Mouse (Mus musculus) MEL (cell line): ENCODE data around the gene Olfr525. TPM values are rescaled to one million over a fixed set of nuclear protein-coding genes. Genes with fewer than 3 reads are reported as not detected.

Experiments used
- DNase-seq: peaks from one replicate; pipeline ENCODE4 v3.0.0; 2011; ENCODE audit warnings: low read depth, low spot score
- H3K27ac ChIP-seq: 2 replicates; pipeline ENCODE4 v1.5.1; 2012; ENCODE audit warnings: low read depth, mild to moderate bottlenecking, control low read depth, low read length, moderate library complexity; ENCODE audit not compliant: control insufficient read depth
- H3K27me3 ChIP-seq, 2 experiments: fragments of 150-350 bp in 1 of 2; sonication (generic) in 1 of 2; 2 replicates each; pipeline ENCODE4 v1.6.1; 2012; ENCODE audit warnings: low read length in 2 of 2, mild to moderate bottlenecking in 2 of 2, improper control_type of control experiment in 1 of 2, moderate library complexity in 1 of 2; ENCODE audit not compliant: insufficient read depth in 2 of 2, control insufficient read depth in 1 of 2
- H3K36me3 ChIP-seq, 2 experiments: 2 replicates each; pipeline ENCODE4 v1.6.1; 2012 to 2014; ENCODE audit warnings: low read length in 2 of 2, improper control_type of control experiment in 1 of 2, inconsistent platforms in 1 of 2, mild to moderate bottlenecking in 1 of 2; ENCODE audit not compliant: insufficient read depth in 2 of 2, control insufficient read depth in 1 of 2
- H3K4me1 ChIP-seq, 2 experiments: fragments of 150-350 bp in 1 of 2; sonication (generic) in 1 of 2; 2 replicates each; pipeline ENCODE4 v1.6.1; 2012; ENCODE audit warnings: low read length in 2 of 2, improper control_type of control experiment in 1 of 2, mild to moderate bottlenecking in 1 of 2; ENCODE audit not compliant: insufficient read depth in 2 of 2, control insufficient read depth in 1 of 2
- H3K4me3 ChIP-seq, 2 experiments: fragments of 150-350 bp in 1 of 2; sonication (generic) in 1 of 2; 2 replicates each; pipeline ENCODE4 v1.5.1; 2012; ENCODE audit warnings: low read depth in 2 of 2, low read length in 2 of 2, mild to moderate bottlenecking in 2 of 2, moderate library complexity in 2 of 2, control low read depth in 1 of 2, improper control_type of control experiment in 1 of 2; ENCODE audit not compliant: control insufficient read depth in 1 of 2, insufficient read depth in 1 of 2
- H3K79me2 ChIP-seq: 2 replicates; pipeline ENCODE4 v1.6.1; 2012; ENCODE audit warnings: mild to moderate bottlenecking, low read length, moderate library complexity; ENCODE audit not compliant: control insufficient read depth, poor library complexity, insufficient read depth
- H3K9ac ChIP-seq: 2 replicates; pipeline ENCODE4 v1.6.1; 2012; ENCODE audit warnings: low read depth, mild to moderate bottlenecking, control low read depth, low read length, moderate library complexity; ENCODE audit not compliant: control insufficient read depth, poor library complexity, severe bottlenecking
- H3K9me3 ChIP-seq: fragments of 150-350 bp; sonication (generic); replicated peaks from 2 replicates; pipeline ENCODE4 v1.6.1; 2012; ENCODE audit warnings: mild to moderate bottlenecking, low read length, improper control_type of control experiment, moderate library complexity; ENCODE audit not compliant: insufficient read depth
- BHLHE40 ChIP-seq: IDR thresholded peaks from 2 replicates; pipeline ENCODE4 v1.6.1; 2012; ENCODE audit warnings: low read depth, mild to moderate bottlenecking, inconsistent platforms, low read length, improper control_type of control experiment, borderline replicate concordance
- CHD2 ChIP-seq: IDR thresholded peaks from 2 replicates; pipeline ENCODE4 v1.6.1; 2011; ENCODE audit warnings: low read length, improper control_type of control experiment
- CTCF ChIP-seq, 3 experiments: IDR thresholded peaks in 2 of 3; conservative IDR thresholded peaks in 1 of 3; 2 replicates each; pipeline ENCODE4 v1.5.1; 2011 to 2012; ENCODE audit warnings: low read length in 3 of 3, low read depth in 2 of 3, mild to moderate bottlenecking in 2 of 3, improper control_type of control experiment in 1 of 3, inconsistent platforms in 1 of 3, mixed read lengths in 1 of 3, moderate library complexity in 1 of 3; ENCODE audit not compliant: control insufficient read depth in 1 of 3, insufficient read depth in 1 of 3, poor library complexity in 1 of 3, severe bottlenecking in 1 of 3
- GABPA ChIP-seq: IDR thresholded peaks from 2 replicates; pipeline ENCODE4 v1.6.1; 2012; ENCODE audit warnings: low read depth, mild to moderate bottlenecking, inconsistent platforms, low read length, improper control_type of control experiment, moderate library complexity
- HCFC1 ChIP-seq: IDR thresholded peaks from 2 replicates; pipeline ENCODE4 v1.6.1; 2012; ENCODE audit warnings: low read depth, mild to moderate bottlenecking, inconsistent platforms, low read length, improper control_type of control experiment, moderate library complexity
- KAT2A ChIP-seq: conservative IDR thresholded peaks from 2 replicates; pipeline ENCODE4 v1.6.1; 2012; ENCODE audit warnings: low read depth, low read length, improper control_type of control experiment, inconsistent platforms
- MAX ChIP-seq: IDR thresholded peaks from 2 replicates; pipeline ENCODE4 v1.6.1; 2011; ENCODE audit warnings: low read length, improper control_type of control experiment
- MEF2A ChIP-seq: IDR thresholded peaks from 2 replicates; pipeline ENCODE4 v1.6.1; 2014; ENCODE audit warnings: low read depth, mild to moderate bottlenecking, inconsistent platforms, low read length, improper control_type of control experiment; ENCODE audit not compliant: poor library complexity, insufficient replicate concordance, severe bottlenecking; ENCODE audit errors: extremely low read depth
- MXI1 ChIP-seq: IDR thresholded peaks from 2 replicates; pipeline ENCODE4 v1.6.1; 2011; ENCODE audit warnings: mild to moderate bottlenecking, low read depth, low read length, improper control_type of control experiment
- MYB ChIP-seq: IDR thresholded peaks from 2 replicates; pipeline ENCODE4 v1.6.1; 2011; ENCODE audit warnings: mild to moderate bottlenecking, low read depth, low read length, improper control_type of control experiment
- MYC ChIP-seq: IDR thresholded peaks from 2 replicates; pipeline ENCODE4 v1.6.1; 2011; ENCODE audit warnings: low read depth, mild to moderate bottlenecking, low read length, improper control_type of control experiment, moderate library complexity
- NELFE ChIP-seq: IDR thresholded peaks from 2 replicates; pipeline ENCODE4 v1.6.1; 2011; ENCODE audit warnings: low read depth, low read length, improper control_type of control experiment
- NRF1 ChIP-seq: IDR thresholded peaks from 2 replicates; pipeline ENCODE4 v1.6.1; 2014; ENCODE audit warnings: low read depth, mild to moderate bottlenecking, inconsistent platforms, low read length, improper control_type of control experiment, moderate library complexity; ENCODE audit not compliant: poor library complexity, insufficient read depth, severe bottlenecking
- POLR2A ChIP-seq, 2 experiments: IDR thresholded peaks; 2 replicates each; pipeline ENCODE4 v1.6.1; 2011 to 2012; ENCODE audit warnings: low read length in 2 of 2, mild to moderate bottlenecking in 2 of 2, control low read depth in 1 of 2, improper control_type of control experiment in 1 of 2, low read depth in 1 of 2, moderate library complexity in 1 of 2; ENCODE audit not compliant: control insufficient read depth in 1 of 2, insufficient read depth in 1 of 2, poor library complexity in 1 of 2
- SMC3 ChIP-seq: IDR thresholded peaks from 2 replicates; pipeline ENCODE4 v1.6.1; 2011; ENCODE audit warnings: low read depth, low read length, improper control_type of control experiment
- TAL1 ChIP-seq: IDR thresholded peaks from 2 replicates; pipeline ENCODE4 v1.6.1; 2012; ENCODE audit warnings: mild to moderate bottlenecking, inconsistent platforms, low read length, moderate library complexity, mixed read lengths
- TBP ChIP-seq: IDR thresholded peaks from 2 replicates; pipeline ENCODE4 v1.8.0; 2011; ENCODE audit warnings: low read depth, low read length, improper control_type of control experiment
- USF1 ChIP-seq: IDR thresholded peaks from 2 replicates; pipeline ENCODE4 v1.6.1; 2014; ENCODE audit warnings: low read depth, mild to moderate bottlenecking, inconsistent platforms, low read length, improper control_type of control experiment, moderate library complexity
- USF2 ChIP-seq, 2 experiments: IDR thresholded peaks; 2 replicates each; pipeline ENCODE4 v1.6.1; 2011 to 2012; ENCODE audit warnings: improper control_type of control experiment in 2 of 2, low read length in 2 of 2, borderline replicate concordance in 1 of 2, inconsistent platforms in 1 of 2, low read depth in 1 of 2, mild to moderate bottlenecking in 1 of 2; ENCODE audit not compliant: insufficient read depth in 1 of 2
- polyA plus RNA-seq, 2 experiments: library from polyadenylated mRNA; stranded (reverse) in 1 of 2; unstranded in 1 of 2; fragments of >175 nt in 1 of 2; fragments of >200 nt in 1 of 2; gene quantifications; 2 replicates each; pipeline versions ENCODE4 v1.2.1 to v1.2.4; 2012; ENCODE audit warnings: low replicate concordance in 2 of 2, low read depth in 1 of 2; ENCODE audit not compliant: insufficient read length in 2 of 2, insufficient read depth in 1 of 2, missing spikeins in 1 of 2
- total RNA-seq: library from RNA; depleted of rRNA; stranded (reverse); fragments of 300-350 nt; gene quantifications from 2 replicates; pipeline ENCODE4 v1.2.3, GENCODE M21; 2012; rRNA removed

Gene Olfr525
- total and polyA plus RNA-seq, 3 experiments, result 0.01 TPM; not detected in 2

- Histone ChIP-seq H3K79me2 (no peaks in the 10 kb centered on the region), H3K27me3 (no peaks in the 10 kb centered on the region), H3K4me1 (no peaks in the 10 kb centered on the region), H3K4me3 (no peak overlapping the region), H3K27ac (no peak overlapping the region), H3K36me3 (no peaks in the 10 kb centered on the region), H3K9ac (no peak overlapping the region), H3K9me3 (no peaks in the 10 kb centered on the region)
- TF ChIP-seq TBP (no peak), GABPA (no peak), SMC3 (no peak), CHD2 (no peak), KAT2A (no peak), MYB (no peak), CTCF (IDR thresholded peaks at IDR 0.05 in 2 of 3, conservative IDR thresholded peaks at IDR 0.05 in 1 of 3; ENCODE audit: control insufficient read depth in 1 of 3, insufficient read depth in 1 of 3, low read depth in 2 of 3, low read length in 3 of 3, poor library complexity in 1 of 3, severe bottlenecking in 1 of 3) (no peak), NELFE (no peak), MAX (no peak), USF1 (no peak), POLR2A (IDR thresholded peaks at IDR 0.05; ENCODE audit: control insufficient read depth in 1 of 2, insufficient read depth in 1 of 2, low read depth in 1 of 2, low read length in 2 of 2, poor library complexity in 1 of 2) (no peak), USF2 (IDR thresholded peaks at IDR 0.05; ENCODE audit: borderline replicate concordance in 1 of 2, insufficient read depth in 1 of 2, low read depth in 1 of 2, low read length in 2 of 2) (no peak), TAL1 (no peak), NRF1 (no peak), HCFC1 (no peak), MXI1 (no peak), MEF2A (no peak), BHLHE40 (no peak), MYC (no peak)
- DNase-seq, result no peak
Measured at GRCm38 (mm10) chr7:140376911-140377310, 56.3 kb downstream of the Olfr525 start.

Other genes starting within 250 kb of the Olfr525 start
- gene Caly, start 238.3 kb upstream of the Olfr525 start, total RNA-seq, result not detected in 2 replicates
- gene Caly, start 238.3 kb upstream of the Olfr525 start, polyA plus RNA-seq, result under 1 TPM in 1 of 2 experiments, not detected in 1; 0.11 TPM
- not detected in 2 replicates for gene Prap1, start 227.5 kb upstream of the Olfr525 start, total RNA-seq
- gene Prap1, start 227.5 kb upstream of the Olfr525 start, polyA plus RNA-seq, result not detected
- 0.36 and 1.1 TPM in 2 replicates for gene Fuom, start 218.4 kb upstream of the Olfr525 start, total RNA-seq
- gene Fuom, start 218.4 kb upstream of the Olfr525 start, polyA plus RNA-seq, result 10 to 100 TPM in 1 of 2 experiments, not detected in 1; 10.9 TPM
- 0.29 TPM in 1 of 2 replicates, not detected in the other for gene Paox, start 205.1 kb upstream of the Olfr525 start, total RNA-seq
- under 1 TPM in 1 of 2 experiments, not detected in 1; 0.25 TPM for gene Paox, start 205.1 kb upstream of the Olfr525 start, polyA plus RNA-seq
- 22.8 and 30.3 TPM in 2 replicates for gene Echs1, start 204.4 kb upstream of the Olfr525 start, total RNA-seq
- gene Echs1, start 204.4 kb upstream of the Olfr525 start, polyA plus RNA-seq, result 10 to 100 TPM in 1 of 2 experiments, not detected in 1; 47.7 TPM
- 10.8 and 18.1 TPM in 2 replicates for gene Mtg1, start 183.3 kb upstream of the Olfr525 start, total RNA-seq
- gene Mtg1, start 183.3 kb upstream of the Olfr525 start, polyA plus RNA-seq, result 10 to 100 TPM in 1 of 2 experiments, not detected in 1; 38.1 TPM
- gene Sprn, start 166.0 kb upstream of the Olfr525 start, total RNA-seq, result not detected in 2 replicates
- not detected for gene Sprn, start 166.0 kb upstream of the Olfr525 start, polyA plus RNA-seq
- gene Olfr522, start 156.1 kb upstream of the Olfr525 start, total RNA-seq, result not detected in 2 replicates
- not detected for gene Olfr522, start 156.1 kb upstream of the Olfr525 start, polyA plus RNA-seq
- gene Olfr523, start 147.6 kb upstream of the Olfr525 start, total RNA-seq, result not detected in 2 replicates
- gene Olfr523, start 147.6 kb upstream of the Olfr525 start, polyA plus RNA-seq, result not detected
- gene Olfr524, start 114.9 kb upstream of the Olfr525 start, total RNA-seq, result not detected in 2 replicates
- gene Olfr524, start 114.9 kb upstream of the Olfr525 start, polyA plus RNA-seq, result not detected
- not detected in 2 replicates for gene Cd163l1, start 102.6 kb upstream of the Olfr525 start, total RNA-seq
- not detected for gene Cd163l1, start 102.6 kb upstream of the Olfr525 start, polyA plus RNA-seq
- gene 5830411N06Rik, start 73.6 kb upstream of the Olfr525 start, total RNA-seq, result not detected in 2 replicates
- not detected for gene 5830411N06Rik, start 73.6 kb upstream of the Olfr525 start, polyA plus RNA-seq
- gene Olfr527, start 13.2 kb downstream of the Olfr525 start, total RNA-seq, result not detected in 2 replicates
- gene Olfr527, start 13.2 kb downstream of the Olfr525 start, polyA plus RNA-seq, result not detected
- gene Olfr60, start 40.8 kb downstream of the Olfr525 start, total RNA-seq, result not detected in 2 replicates
- gene Olfr60, start 40.8 kb downstream of the Olfr525 start, polyA plus RNA-seq, result not detected
- not detected in 2 replicates for gene Olfr530, start 55.5 kb downstream of the Olfr525 start, total RNA-seq
- gene Olfr530, start 55.5 kb downstream of the Olfr525 start, polyA plus RNA-seq, result not detected
- not detected in 2 replicates for gene Olfr531, start 82.1 kb downstream of the Olfr525 start, total RNA-seq
- not detected for gene Olfr531, start 82.1 kb downstream of the Olfr525 start, polyA plus RNA-seq
- gene Olfr532, start 100.8 kb downstream of the Olfr525 start, total RNA-seq, result not detected in 2 replicates
- not detected for gene Olfr532, start 100.8 kb downstream of the Olfr525 start, polyA plus RNA-seq
- gene Olfr533, start 142.5 kb downstream of the Olfr525 start, total RNA-seq, result not detected in 2 replicates
- not detected for gene Olfr533, start 142.5 kb downstream of the Olfr525 start, polyA plus RNA-seq
- gene Olfr535, start 163.4 kb downstream of the Olfr525 start, total RNA-seq, result not detected in 2 replicates
- not detected for gene Olfr535, start 163.4 kb downstream of the Olfr525 start, polyA plus RNA-seq
- gene Olfr536, start 186.5 kb downstream of the Olfr525 start, total RNA-seq, result not detected in 2 replicates
- not detected for gene Olfr536, start 186.5 kb downstream of the Olfr525 start, polyA plus RNA-seq
- not detected in 2 replicates for gene Olfr538, start 247.0 kb downstream of the Olfr525 start, total RNA-seq
- gene Olfr538, start 247.0 kb downstream of the Olfr525 start, polyA plus RNA-seq, result not detected